Mouse (Mus musculus) heart, postnatal 25 days (tissue): Measurements from ENCODE around the gene Tmem51. TPM values are rescaled to one million over a fixed set of nuclear protein-coding genes. Genes with fewer than 3 reads are reported as not detected.
"Not testable (repeated sequence)": the region's sequence is repeated elsewhere in the genome, so short reads cannot be mapped to it uniquely, and the experiment has no call there.

Experiments used
- DNase-seq: peaks from one replicate; pipeline ENCODE4 v3.0.0; 2022; ENCODE audit warnings: low spot score
- intact Hi-C: fragments of 180-260 bp; cut with DNase I; formaldehyde crosslinking; loops from one replicate; pipeline ENCODE4 v1.15.1; 2025
- total RNA-seq, 2 experiments: library from RNA; stranded (reverse); gene quantifications; 2 replicates each; pipeline ENCODE4 v1.2.3; 2021

Tmem51 gene
- total RNA-seq, 2 experiments from 2014 or later = 7.3 to 8.6 TPM

DNA sequence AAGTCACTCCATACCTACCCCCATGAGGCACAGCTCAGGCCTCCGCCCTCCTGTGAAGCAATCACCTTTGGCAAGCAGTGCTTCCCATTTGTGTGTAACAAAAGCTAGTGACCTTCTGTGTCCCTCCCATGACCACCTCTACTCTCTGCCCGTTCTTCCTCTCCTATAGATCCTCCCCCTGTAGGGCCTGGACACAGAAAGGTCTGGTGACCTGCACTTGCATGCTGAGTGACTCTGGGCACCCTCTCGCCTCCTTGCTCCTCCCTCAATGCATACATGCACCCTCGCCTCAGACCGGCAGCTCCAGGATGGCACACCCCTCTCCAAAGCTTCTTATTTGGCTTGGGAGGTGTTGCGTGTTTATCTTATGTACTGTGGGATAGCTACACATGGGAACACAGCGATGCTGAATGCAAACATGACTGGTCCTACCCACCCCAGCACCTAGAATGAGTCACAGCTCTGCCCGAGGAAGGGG lies 21.0 kb downstream of the Tmem51 start:
- intact Hi-C loops = no loop called here
- no peak for DNase-seq

DNA sequence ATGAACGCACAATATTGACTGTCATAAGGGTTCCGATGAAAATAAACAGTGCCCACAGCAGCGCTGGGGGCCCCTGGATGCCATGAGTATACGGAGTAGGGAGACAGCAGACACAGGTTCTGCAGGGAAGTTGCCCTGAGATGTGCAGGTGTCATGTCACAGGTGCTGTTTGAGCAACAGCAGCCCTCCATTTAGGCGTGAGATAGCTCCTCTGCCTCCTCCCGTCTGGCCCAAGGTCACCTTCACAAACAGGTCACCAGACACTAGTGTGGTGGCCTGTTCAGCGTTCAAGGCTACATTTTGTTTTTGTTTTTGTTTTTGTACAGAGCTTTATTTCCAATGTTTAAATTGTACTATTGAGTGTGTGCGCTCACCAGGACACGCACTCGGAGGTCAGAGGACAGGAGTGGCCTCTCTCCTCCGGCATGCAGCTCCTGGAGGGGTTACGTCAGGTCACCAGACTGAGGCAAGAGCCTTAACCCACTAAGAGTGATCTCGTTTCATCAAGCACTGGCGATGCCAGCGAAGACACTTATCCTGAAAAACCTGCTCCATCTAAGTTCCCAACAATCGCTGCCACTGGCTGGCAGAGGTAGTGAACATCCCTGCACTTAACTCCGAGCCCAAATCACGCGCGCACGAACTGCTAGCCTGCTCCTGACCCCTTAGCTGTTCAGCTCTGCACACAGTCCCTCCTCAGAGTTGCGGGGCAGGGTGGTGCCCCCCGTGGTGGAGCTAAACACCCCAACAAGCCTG lies 22.4 kb downstream of the Tmem51 start:
- no peak for DNase-seq
- intact Hi-C loops = no loop called here

DNA sequence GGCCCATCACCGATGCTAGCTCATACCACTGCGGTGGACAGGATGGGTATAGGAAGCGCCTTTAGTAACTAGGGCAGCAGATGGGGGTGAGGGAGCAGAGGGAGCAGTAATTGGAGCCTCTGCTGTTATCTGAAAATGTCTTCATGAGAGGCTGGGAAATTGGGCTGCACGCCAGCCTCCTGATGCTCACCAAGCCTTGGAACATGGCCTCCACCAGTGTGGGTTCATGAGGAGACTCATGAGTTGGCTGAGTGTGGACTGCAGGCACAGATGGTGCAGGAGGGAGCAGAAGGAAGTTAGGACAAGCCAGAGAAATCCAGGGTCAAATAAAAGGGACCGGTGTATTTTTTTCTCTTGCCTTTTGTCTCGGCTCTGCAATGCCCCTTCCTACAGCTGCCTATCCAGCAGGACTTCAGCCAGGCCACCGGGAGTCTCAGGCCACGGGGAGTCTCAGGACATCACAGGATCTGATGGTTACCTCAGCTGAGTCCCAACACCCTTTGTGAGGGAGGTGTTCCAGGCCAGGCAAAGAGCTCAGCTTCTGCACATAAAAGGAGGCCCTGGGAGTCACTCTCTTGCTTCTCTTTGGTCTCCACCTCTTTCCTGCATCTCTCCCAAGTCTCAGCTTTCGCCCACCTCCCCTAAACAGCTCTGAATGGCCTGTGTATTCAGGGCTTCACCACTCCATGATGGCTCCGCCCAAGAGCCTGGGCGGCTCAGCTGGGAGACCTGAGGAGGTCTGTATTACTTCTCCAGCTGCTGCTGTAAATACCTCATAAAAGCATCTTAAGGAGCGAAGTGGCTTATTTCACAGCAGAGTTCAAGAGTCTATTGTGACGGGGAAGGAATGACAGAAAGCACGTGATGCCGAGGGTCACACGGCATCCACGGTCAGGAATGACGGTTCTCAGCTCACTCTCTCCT lies 23.4 kb downstream of the Tmem51 start:
- no peak for DNase-seq
- intact Hi-C loops = no loop called here

DNA sequence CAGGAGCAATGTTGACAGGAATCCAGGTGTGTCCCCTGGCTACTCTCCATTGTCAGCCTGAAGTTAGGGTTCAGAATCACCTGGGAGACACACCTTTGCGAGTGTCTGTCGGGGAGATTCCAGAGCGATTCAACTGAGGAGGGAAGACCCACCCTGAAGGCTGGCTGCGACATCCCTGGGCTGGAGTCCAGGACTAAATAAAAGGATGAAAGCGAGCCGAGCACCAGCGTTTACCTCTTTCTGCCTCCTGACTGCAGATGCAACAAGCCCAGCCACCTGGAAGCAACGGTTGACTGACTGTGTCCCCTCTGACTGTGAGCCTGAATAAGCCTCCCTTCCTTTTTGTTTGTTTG lies 24.3 kb downstream of the Tmem51 start:
- intact Hi-C loops = no loop called here
- no peak for DNase-seq

DNA sequence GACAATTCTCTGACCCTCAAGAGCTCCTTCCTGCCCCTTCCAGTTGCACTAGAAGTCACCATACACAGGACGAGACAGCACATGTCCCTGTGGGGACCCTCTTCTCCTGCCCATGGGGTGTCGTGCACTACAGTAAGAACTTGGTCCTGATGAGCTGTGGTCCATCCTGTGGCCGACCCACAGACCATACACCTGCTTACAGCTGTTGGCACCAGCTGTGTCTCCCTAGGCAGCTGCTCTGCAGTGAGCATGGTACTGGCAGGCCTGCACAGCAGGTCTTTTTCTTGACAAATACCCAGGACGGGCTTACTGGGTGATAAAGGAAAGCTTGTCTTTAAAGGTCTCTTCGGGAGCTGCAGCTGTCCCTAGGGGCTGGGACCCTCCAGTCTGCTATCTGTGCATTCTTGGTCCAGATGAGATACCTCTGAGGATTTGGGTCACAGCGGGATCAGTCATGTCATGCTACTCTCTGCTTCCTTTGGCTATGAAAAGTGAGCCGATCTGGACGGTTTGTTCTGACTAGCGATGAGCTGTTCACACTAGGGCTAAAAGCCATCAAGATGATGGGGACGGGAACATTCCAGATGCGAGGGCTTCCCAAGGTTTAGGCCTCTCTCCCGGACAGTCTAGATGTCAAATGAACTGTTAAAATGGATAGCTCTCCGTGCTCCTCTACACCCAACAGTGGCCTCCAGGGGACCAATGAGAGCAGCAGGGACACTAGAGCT lies 24.8 kb downstream of the Tmem51 start:
- intact Hi-C loops = no loop called here
- no peak for DNase-seq

DNA sequence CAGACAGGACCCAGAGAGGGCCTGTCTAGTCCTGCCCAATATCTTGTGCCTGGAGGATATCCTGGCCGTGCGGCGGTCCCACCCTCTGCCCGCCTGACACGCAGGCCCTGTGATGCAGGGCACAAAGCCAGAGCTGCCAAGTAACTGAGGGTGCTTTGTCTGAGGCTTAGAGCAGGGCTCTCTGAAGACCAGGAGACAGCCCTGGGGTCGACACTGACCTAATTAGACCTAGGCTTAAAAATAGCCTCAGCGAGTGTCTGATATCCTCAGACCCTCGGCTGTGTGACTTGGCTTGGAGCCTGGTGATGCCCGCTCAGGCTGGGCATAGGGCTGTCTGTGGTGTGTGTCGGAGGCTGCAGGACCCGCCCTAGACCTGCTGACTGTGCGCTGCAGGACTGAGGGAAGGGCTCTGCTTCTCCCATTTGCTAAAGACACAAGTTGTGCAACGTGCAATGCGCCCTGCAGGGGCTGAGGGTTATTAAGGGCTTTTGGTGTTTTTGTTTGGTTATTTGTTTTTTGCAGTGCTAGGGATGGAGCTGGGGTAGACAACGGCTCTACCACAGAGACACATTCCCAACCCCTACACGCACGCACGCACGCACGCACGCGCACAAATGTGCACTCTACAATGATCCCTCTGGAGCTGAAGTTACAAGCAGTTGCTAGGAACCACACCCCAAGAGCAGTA lies 26.4 kb downstream of the Tmem51 start:
- DNase-seq = no peak
- intact Hi-C loops = no loop called here

DNA sequence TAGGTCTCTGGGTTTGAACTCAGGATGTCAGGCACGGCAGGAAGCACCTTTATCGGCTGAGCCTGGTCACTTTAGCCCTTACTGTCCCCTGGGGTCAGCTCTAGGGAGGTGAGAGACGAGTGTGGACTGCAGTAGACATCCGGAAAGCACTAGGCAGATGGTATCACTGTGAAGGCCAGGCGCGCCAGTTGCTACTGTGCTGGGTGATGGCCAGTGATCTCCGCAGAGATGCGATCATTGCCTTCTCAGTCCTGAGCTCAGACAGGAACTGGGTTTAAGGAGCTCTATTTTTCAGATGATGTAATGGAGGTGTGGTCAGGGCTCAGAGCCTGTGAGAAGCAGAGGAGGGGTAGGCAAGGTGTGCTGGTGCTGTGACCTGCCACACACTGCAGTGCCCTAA lies 28.5 kb downstream of the Tmem51 start:
- DNase-seq = no peak
- intact Hi-C loops = no loop called here

DNA sequence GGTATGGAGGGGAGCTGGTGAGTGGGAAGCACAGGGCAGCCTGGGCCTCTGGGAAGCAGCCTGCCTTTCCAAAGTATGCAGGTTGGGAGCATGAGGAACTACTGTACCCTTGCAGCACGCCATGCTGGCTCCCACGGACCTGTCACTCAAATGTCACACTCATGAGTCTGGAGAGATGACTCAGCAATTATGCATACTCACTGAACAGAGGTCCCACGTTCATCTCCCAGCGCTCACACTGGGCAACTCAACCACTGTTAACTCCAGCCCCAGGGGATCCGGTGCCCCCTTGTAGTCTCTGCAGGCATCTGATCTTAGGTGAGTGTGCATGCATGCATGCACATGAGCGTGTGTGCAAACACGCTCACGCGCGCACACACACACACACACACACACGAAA lies 29.5 kb downstream of the Tmem51 start:
- intact Hi-C loops = no loop called here
- DNase-seq = no peak

DNA sequence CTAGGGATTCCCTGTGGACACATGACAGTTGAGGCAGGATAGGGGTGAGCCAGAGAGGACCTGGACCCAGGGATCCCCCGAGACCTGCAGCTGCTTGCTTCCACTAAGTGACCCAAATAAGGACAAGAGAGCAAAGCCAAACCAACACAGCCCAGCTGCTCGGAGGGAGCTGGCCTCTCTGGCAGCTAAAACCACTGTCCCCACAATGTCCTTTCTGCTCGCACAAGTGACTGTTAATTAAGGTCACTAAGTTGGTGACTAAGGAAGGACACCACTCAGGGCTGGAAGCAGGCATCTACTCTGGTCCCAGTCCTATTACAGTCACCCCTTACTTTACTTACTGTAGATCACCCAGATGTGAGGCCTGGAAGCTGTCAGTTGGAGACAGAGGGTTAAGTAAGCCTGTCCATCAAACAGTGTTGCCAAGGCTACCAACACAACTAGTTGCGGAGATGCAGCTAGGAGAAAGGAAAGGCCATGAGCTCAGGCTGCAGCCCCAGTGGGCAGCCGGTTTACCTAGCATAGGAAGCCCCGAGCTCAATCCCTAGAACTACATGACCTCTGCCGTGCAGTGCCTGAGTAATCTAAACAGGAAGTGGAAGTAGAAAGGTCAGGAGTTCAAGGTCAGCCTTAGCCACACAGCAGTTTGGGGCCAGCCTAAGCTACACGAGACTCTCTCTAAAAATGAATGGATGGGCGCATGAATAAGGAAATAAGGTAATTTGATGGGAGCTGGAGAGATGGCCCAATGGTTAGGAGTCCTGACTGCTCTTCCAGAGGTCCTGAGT lies 30.2 kb downstream of the Tmem51 start:
- peak; percentile 24 for DNase-seq
- intact Hi-C loops = no loop called here

DNA sequence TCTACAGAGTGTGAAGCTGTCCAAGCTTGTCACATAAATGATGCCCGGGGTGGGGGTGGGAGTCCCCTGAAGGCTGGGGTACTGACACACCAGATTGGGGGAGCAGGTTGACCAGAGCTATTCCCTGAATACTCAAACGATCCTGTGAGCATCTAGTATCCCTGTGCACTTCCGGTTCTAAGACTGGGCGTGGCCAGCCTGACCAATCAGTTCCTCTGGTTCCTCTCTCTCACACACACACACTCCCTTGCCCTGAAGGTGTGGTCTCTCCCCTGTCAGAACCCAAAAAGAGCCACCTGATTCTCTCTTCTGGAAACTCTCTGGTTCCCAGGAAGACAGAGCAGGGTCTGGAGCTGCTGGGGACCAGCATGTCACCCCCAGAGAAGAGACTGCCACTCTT lies 30.8 kb downstream of the Tmem51 start:
- intact Hi-C loops = no loop called here
- no peak for DNase-seq

DNA sequence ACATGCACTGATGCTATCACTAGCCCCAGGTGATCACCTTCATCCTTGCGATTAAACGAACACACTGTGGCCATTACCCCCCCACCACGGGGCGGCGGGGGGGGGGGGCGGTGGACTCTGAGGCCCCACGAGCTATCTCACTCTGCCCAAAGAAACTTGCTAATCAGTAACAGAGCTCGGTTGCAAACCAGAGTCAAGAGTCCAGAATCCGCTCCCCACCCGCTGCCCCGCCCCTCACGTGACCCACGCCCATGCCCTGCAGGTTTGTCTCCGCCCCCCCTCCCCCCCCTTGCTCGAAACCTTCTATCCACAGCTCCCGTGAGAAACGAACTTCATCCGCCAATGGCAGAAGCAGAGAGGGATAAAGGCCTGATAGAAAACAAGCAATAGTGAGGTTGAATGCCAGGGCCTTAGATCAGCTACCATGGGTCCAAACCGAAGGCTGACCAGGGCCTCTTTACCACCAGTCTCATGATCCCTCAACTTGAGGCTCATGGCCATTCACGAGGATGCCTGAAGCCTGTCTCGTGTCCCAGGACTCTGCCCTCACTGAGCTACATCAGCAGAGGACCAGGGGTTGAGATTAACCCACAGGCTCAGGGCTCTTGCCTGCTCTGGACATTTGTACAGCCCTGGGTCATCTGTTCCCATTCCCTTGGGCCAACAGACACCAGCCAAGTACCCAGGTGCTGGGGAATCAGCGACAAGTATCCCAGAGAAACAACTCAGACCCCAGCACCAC lies 31.5 kb downstream of the Tmem51 start:
- intact Hi-C loops = no loop called here
- DNase-seq = no peak

DNA sequence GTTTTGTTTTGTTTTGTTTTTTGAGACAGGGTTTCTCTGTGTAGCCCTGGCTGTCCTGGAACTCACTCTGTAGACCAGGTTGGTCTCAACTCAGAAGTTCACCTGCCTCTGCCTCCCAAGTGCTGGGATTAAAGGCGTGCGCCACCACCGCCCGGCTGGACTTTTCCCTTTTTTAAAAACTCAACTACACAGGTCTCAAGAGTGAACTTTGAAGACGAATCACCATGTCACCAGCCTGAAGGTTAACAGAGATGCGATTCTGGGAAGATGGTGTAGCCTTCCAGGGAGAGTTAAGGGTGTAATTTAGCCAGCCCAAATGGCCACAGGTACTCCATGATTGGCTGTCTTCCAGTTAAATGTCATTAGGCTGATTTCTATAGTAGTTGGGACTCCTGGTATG lies 32.2 kb downstream of the Tmem51 start:
- intact Hi-C loops, DNase-seq: not testable (repeated sequence)

DNA sequence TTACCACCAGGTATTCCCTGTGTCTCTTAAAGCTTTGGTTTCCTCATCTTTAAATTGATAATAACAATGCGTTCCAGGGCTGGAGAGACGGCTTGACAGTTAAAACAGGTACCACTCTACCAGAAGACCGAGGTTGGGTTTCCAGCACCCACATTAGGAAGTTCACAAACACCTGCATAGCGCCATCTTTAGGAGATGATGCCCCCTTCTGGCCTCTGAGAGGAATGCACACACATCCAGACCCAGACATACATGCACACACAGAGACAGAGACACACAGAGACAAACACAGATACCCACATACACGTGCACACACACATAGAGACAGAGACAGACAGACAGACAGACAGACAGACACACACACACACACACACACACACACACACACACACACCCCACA lies 34.1 kb downstream of the Tmem51 start:
- intact Hi-C loops = no loop called here
- no peak for DNase-seq

DNA sequence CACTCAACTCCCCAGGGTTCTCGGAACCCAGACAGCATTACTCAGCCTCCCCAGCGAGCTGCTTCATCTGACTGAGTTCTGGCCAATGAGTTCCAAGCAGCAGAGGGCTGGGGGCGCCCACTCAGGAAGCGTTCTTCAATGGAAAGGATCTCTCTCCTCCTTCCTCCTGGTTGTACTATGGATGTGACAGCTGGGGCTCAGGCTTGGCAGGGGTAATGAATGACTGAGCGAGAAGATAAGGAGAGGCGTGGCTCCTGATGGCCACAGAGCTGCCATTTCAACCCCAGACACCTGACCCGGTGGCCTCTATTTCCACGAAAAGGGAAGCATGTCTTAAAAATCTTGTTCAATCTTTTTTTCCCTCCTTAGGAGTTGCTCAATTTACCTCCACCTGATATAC lies 35.7 kb downstream of the Tmem51 start:
- no peak for DNase-seq
- intact Hi-C loops = no loop called here

DNA sequence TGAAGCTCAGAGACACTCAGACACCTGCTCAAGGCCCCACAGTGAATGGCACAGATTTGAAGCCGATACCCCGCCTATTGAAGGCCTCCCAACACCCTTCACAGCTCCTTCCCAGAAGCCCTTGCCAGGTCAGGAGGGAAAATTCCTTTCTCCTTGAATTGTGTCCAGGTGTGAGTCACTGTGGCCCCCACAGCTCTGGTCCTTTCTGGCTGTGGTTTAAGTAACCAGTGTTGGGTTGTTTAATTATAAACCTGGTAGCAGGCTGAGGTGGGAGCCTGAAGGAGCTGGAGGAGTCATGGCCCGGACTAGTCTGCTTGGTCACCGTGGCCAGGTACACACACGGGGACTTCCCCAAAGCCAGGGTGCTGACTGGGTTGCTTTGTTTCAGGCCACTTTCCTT lies 37.1 kb downstream of the Tmem51 start:
- DNase-seq = no peak
- intact Hi-C loops = no loop called here

DNA sequence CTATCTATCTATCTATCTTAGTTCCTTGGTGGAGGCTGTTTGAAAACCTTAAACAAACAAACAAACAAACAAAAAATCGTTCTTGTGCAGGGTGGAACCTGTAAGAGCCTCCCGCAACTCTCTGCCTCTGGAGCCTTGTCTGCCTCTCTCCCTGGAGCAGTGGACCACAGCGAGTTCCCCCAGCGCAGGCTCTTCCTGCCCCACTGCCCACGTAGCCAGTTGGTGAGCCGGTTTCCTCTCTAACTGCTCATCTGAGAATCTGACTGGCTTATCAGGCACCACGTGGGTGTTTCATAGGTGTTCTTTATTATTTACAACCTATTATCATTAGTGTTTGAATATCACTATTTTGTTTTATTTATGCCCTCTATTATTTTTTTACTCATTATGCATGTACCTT lies 37.6 kb downstream of the Tmem51 start:
- intact Hi-C loops = no loop called here
- no peak for DNase-seq

DNA sequence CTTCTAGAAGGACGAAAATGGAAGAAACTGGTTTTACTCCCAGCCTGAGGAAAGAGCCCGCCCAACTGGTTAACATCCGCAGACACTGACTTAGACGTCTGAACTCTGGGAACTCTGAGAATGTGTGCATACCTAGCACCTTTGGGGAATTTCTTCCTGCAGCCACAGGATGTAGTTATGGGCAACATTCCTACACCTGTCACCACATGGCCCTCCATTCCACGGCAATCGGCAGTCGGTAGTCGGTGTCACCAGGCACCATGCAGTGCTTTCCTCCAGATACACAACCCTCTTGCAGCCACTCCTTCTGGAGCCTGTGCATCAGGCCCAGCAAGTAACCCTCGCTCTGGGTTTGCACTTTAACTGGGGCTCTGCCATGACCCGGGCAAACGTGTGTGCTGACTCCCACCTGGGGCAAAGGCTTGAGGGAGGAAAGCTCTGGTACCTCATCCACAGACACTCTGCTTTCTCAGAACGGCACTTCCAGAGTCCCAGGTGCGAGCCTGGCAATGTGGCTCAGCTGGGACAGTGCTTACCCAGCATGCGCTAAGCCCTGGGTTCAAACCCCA lies 38.4 kb downstream of the Tmem51 start:
- intact Hi-C loops = no loop called here
- no peak for DNase-seq

DNA sequence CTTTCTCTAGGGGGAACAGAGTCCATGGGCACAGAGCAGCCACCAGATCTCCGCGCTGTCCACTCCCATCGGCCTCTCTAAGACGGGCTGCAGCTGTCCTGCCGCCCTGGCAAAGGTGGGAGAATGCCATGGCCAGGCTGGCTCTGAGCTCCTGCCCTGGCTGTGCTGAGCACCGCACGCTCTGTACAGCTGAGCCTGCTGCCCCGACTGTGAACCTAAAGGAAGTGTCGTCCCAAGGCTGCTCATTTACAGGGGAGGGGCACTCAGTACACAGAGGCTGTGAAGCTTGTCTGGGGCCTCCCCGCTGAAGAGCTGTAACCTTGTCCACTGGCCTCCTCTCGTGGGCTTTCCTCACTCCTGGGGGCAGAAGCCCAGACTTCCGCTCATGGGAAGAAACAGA lies 39.7 kb downstream of the Tmem51 start:
- DNase-seq = no peak
- intact Hi-C loops = loop anchor here (5.0 kb wide), 1 partner anchor 38 kb away; the partner anchor contains the start of gene Tmem51
